Mouse (Mus musculus): Measurements from ENCODE around the gene Olfr1277. TPM values are rescaled to one million over a fixed set of nuclear protein-coding genes. Genes with fewer than 3 reads are reported as not detected.

Gene Olfr1277
- polyA plus RNA-seq, 1 experiment from 2014 or later = not detected

Other genes with a start within 250 kb of the Olfr1277 start
- gene Gm13941, start 168.1 kb downstream of the Olfr1277 start, polyA plus RNA-seq (2014; fragmentation: Nextera tagmentation; extraction: Ambion mirVana) = not detected in 2 replicates
- gene Gm15130, start 121.2 kb downstream of the Olfr1277 start, polyA plus RNA-seq (2014; fragmentation: Nextera tagmentation; extraction: Ambion mirVana) = not detected in 2 replicates
- gene 4930430A15Rik, start 44.5 kb downstream of the Olfr1277 start, polyA plus RNA-seq (2014; fragmentation: Nextera tagmentation; extraction: Ambion mirVana) = not detected in 2 replicates
- not detected in 2 replicates for gene Olfr1275, start 38.8 kb downstream of the Olfr1277 start, polyA plus RNA-seq (2014; fragmentation: Nextera tagmentation; extraction: Ambion mirVana)
- gene Olfr1276, start 19.6 kb downstream of the Olfr1277 start, polyA plus RNA-seq (2014; fragmentation: Nextera tagmentation; extraction: Ambion mirVana) = not detected in 2 replicates
- not detected in 2 replicates for gene Olfr1278, start 16.0 kb upstream of the Olfr1277 start, polyA plus RNA-seq (2014; fragmentation: Nextera tagmentation; extraction: Ambion mirVana)
- gene Olfr1279, start 26.5 kb upstream of the Olfr1277 start, polyA plus RNA-seq (2014; fragmentation: Nextera tagmentation; extraction: Ambion mirVana) = not detected in 2 replicates
- gene Olfr1280, start 39.9 kb upstream of the Olfr1277 start, polyA plus RNA-seq (2014; fragmentation: Nextera tagmentation; extraction: Ambion mirVana) = not detected in 2 replicates
- gene Olfr1281, start 52.4 kb upstream of the Olfr1277 start, polyA plus RNA-seq (2014; fragmentation: Nextera tagmentation; extraction: Ambion mirVana) = not detected in 2 replicates
- not detected in 2 replicates for gene Olfr1282, start 62.0 kb upstream of the Olfr1277 start, polyA plus RNA-seq (2014; fragmentation: Nextera tagmentation; extraction: Ambion mirVana)
- gene Olfr1283, start 92.7 kb upstream of the Olfr1277 start, polyA plus RNA-seq (2014; fragmentation: Nextera tagmentation; extraction: Ambion mirVana) = not detected in 2 replicates
- gene Olfr1284, start 101.4 kb upstream of the Olfr1277 start, polyA plus RNA-seq (2014; fragmentation: Nextera tagmentation; extraction: Ambion mirVana) = not detected in 2 replicates
- gene Olfr1286, start 149.0 kb upstream of the Olfr1277 start, polyA plus RNA-seq (2014; fragmentation: Nextera tagmentation; extraction: Ambion mirVana) = not detected in 2 replicates
- gene Olfr1287, start 175.0 kb upstream of the Olfr1277 start, polyA plus RNA-seq (2014; fragmentation: Nextera tagmentation; extraction: Ambion mirVana) = not detected in 2 replicates
- gene Olfr1288, start 200.0 kb upstream of the Olfr1277 start, polyA plus RNA-seq (2014; fragmentation: Nextera tagmentation; extraction: Ambion mirVana) = not detected in 2 replicates
- not detected in 2 replicates for gene Olfr1289, start 206.7 kb upstream of the Olfr1277 start, polyA plus RNA-seq (2014; fragmentation: Nextera tagmentation; extraction: Ambion mirVana)
- gene Olfr1290, start 219.7 kb upstream of the Olfr1277 start, polyA plus RNA-seq (2014; fragmentation: Nextera tagmentation; extraction: Ambion mirVana) = not detected in 2 replicates
- not detected in 2 replicates for gene Olfr1291-ps1, start 223.1 kb upstream of the Olfr1277 start, polyA plus RNA-seq (2014; fragmentation: Nextera tagmentation; extraction: Ambion mirVana)

Data from forebrain, embryonic 11.5 days (tissue).